Mouse (Mus musculus): ENCODE measurements around the gene Cux2.

The Cux2 gene

DNA sequence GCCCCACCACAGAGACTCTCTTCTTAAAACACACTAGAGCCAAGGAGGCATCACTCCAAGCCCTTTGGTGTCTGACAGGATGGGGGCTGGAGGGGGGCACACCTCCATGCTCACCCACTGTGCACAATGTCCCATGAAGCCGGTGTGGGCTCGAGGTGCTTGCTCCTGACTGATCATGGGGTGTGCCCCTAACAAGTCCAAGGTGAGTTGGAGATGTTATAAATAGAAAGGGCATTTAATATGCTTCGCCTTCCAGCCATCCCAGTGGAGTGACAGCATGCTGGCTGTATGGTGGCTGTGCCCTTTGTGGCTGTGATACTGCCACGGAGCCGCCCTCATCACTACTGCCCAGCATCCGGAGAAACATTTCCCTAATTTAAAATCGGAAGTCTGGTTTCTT lies 87.5 kb downstream of the Cux2 start:
- DNase-seq (ENCODE audit: low spot score) = no peak

DNA sequence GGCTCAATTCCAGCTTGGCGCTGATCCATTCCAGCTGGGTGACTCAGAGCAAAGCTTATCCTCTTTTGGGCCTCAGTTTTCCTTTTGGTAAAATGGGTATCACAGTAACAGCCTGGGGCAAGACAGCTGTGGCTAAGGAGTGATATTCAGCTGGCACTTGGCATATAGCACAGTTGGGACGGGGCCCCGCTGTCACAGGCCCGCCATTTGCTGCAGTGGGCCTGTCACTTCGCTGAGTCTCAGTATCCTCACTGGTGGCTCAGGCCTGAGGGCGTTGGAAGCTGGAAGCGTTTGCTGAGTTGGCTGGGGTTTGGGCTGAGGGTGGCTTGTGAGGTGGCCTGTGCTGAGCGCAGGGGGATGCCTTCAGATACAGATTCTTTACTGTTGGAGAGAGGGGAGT lies 88.6 kb downstream of the Cux2 start:
- no peak for DNase-seq (ENCODE audit: low spot score)

DNA sequence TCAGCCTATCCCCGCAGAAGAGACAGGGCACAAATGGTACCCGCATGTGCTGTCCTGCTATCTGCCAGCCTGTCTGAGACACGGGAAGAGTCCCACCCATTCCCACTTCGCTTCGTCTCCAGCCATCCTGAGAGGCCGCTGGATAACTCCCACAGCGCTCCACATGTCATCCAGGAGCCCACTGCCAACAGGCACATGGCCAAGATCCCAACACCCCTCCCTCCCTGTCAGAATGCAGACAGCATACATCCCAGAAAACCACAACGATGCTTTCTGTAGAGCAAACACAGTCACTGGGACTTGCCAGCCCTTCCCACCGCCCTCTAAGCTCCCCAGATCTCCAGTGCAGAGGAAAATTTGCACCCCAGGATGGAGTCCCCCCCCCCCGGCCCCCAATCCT lies 90.2 kb downstream of the Cux2 start:
- no peak for DNase-seq (ENCODE audit: low spot score)

DNA sequence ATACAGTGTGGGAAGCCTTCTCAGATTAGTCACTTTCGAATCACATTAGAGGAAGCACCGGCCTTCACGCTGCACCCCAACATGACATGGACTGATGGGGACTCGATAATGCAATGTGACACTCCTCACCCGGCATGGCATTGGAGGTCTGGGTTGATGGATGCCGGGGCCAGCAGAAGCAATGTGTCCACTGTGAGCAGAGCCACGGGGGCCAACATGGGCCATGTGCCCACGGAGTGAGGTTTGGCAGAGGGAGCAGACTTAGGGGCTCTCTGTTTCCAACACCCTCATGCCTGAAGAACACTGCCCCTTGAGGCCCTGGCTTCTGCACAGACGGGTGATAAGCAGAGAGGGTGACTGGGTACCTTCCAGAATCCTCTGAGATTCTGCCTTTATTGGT lies 91.4 kb downstream of the Cux2 start:
- DNase-seq (ENCODE audit: low spot score) = no peak

DNA sequence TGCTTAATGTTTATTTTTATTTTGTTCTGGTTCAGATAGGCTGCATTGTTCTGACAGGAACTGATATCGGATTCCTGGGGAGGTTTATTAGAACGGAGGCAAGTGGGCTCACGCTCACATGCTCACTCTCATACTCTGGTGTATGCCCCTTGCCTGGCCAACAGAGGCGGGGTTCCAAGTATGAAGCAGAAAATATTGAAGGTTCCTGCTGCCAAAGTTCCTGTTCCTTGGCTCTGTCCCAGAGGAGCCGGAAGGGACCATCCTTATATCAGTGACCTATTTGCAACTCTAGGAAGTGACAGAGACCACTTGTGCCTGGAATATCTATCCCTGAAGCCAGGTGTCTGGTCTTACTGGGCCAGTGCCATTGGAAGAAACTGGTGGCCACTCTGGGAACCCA lies 94.1 kb downstream of the Cux2 start:
- DNase-seq (ENCODE audit: low spot score) = no peak

DNA sequence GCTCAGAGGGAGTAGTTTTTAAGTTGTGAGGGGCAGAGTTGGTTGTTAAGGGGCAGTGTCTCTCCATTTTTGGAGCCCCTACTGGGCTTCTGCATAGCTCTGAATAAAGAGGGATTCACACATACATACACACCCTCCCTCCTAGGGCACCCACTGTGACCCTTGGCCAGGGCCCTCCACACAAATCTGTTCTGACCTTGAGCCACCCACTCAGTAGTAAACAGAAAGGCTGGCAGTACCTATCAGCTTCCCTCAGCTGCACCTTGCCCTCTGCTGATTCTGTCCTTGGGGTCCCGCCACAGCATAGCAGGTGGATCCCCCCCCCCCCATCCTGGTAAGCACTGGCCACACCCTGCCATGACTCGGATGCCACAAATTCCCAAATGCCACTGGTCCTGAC lies 99.7 kb downstream of the Cux2 start:
- DNase-seq (ENCODE audit: low spot score) = no peak

DNA sequence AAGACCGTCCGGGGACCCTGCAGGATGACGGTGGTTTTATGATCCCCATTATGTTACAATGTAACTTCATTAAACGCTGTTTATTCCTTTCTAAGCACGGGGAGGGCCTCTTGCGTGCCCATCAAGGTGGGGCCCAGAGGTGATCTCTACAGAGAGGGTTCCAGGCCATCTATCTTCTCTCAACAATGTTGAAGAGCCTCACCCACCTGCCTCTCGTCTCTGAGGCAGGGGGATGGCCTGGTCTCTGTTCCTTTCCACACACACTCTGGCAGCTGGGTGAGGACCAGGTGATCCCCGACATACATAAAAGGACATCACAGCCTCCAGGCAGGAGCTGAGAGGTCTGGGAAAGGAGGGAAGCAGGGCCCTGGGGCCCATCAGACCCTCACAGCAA lies 100.9 kb downstream of the Cux2 start:
- DNase-seq (ENCODE audit: low spot score) = no peak

DNA sequence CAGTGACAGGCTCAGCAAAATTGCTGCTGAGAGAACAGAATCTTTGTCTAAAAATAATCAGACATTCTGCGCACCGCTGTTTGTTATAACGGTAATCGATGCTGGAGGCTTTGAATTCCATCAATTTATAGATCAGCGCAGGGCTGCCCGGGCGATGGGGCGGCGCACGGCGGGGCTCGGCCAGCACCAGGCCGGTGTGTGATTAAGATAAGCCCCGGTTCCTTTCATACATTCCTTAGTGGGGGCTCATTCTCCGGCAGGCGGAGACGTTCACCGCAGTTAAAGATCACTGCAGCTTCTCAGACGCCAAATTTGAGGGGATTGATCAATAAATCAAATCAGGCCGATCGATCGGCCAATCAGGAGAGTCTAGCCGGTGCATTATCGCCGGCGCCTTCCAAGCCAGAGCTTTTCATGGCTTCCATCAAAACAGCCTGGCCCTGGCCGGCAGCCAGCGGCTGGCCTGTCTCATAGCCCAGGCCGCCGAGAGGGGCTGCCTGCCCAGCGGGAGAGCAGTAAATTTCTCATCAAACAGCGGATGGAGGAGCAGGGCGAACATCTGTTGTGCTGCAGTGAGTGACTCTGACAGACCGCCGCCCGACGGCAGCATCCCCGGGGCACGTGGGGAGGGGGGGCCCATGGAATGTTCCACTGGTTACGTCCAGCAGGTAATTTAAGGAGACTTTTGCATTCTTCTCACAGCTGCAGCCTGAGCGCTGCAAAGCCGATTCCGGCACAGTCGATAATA lies 101.4 kb downstream of the Cux2 start:
- DNase-seq (ENCODE audit: low spot score) = no peak

DNA sequence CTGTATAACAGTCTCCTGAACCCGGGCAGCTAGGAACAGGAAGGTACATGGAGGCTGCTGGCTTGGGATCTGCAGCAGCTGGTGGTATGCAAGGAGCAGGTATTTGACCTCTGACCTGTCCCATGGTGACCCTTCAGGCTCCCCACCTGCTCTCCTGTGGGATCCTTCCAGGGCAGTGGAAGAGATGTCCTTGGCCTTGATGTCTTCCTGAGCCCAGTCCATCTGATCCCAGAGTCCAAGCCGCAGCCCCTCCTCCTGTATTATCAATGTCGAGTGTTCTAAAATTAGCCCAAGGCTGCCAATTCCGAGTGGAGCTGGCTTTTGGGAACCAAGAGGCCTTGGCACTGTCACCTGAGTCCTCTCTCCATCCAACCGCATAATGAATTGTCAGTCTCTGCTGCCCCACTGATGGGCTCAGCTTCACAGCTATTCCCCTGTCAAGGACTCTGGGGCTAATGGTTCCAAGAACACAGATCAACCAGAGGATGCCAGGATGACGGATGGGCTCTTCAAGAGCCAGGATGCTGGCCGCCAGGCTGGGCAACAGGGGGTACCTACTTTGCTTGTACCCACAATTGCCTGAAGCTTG lies 103.2 kb downstream of the Cux2 start:
- no peak for DNase-seq (ENCODE audit: low spot score)

DNA sequence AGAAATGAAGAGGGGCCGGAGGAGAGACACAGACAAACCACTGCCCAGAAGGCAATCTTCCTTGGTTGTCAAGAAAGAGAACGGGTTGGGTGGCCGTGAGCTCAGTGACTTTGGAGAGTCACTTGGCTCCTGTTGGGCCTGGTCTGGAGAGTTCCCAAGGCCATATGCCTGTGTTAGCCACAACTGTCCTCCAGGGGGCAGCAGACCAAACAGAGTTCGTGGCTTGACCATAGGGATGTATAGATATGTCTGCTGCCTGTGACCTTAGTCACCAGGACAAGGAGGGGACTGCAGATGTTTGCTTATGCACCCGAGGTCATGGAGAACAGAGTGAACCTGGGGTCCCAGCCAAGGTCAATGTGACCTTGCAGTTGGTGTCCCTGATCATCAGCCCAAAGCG lies 104.1 kb downstream of the Cux2 start:
- DNase-seq (ENCODE audit: low spot score) = peak; percentile 41

DNA sequence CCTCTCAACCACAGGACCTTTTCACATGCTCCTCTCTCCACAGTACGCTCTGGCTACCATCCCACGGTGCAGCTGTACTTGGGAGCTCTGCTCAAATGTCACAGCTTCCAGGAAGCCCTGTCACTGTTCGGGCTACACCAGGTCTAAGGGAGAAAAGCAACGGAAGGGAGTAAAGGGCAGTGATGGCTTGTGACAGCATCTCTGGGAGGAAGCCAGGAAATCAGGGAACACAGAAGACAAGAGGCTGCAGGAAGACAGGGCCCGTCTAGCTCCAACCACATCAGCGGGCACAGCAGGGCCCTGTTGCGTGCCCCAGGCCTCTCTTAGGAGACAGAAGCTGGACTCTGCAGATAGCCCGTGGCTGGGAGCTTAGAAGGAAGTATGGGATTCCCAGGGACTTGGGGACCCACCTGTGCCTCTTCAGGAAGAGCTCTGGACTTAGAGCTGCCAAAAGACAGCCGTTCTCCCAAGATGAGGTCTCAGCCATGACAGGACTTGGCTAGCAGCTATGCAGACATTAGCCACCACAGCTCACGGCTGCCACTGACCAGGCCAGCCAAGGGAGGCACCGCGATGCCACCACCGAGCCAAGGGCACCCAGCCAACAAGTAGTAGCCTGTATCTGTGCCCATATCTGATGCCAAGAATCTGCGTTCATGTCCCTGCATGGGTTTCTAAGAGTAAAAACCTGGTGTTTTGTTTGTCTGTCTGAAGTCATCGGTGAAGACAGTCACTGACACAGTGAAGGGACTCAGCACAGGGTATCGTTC lies 105.7 kb downstream of the Cux2 start:
- no peak for DNase-seq (ENCODE audit: low spot score)

DNA sequence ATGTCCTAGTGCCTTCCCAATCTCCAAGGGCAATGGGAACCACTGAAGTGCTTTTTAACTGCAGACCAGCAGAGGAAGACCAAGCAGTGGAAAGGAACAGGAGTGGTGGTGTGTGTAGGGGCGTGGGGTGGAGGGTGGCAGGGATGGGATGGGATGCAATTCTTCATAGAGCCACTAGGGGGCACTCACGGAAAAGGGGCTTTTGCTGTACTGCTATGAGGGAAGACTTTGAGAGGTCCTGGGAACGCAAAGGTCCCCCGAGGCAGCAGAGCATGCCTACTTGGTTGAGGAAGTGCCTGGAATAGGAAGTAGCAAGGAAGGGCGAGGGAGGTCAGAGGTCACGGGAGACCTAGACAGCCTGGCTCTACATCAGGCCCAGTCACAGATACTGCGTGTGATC lies 106.4 kb downstream of the Cux2 start:
- no peak for DNase-seq (ENCODE audit: low spot score)

DNA sequence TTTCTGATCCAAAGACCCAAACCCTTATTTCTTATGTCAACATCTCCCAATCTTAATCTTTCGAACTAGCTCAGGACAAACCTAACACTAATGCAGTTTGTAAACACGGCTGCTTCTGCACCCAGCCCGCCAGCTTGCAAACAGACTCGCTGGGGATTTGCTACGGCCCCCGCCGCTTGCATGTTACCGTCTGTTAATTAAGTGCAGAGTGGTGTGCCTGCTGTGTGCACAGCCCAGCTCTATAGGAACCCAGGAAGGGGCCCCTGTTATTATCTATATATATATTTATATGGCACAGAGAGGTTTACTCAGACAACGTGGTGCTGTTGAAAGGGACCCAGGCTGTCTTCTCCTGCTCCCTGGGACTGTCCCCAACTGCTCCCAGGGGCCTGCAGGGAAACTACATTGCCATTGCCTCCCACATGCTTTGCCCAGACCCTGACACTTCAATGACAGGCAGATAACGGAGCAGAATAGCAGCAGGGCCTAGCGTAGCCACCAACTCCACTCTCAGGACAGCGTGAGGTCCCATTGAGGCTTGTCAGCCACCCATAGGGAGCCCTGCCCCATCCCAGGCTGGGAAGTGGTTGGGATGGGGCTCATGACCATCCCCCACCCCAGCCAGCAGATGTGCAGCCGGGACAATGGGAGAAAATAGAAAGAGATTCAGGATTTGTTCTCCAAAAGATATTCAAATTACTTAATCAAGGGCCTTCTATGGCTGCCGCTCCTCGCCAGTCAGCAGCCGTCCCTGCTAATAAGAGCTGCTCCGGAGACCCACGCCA lies 111.6 kb downstream of the Cux2 start:
- DNase-seq (ENCODE audit: low spot score) = no peak

DNA sequence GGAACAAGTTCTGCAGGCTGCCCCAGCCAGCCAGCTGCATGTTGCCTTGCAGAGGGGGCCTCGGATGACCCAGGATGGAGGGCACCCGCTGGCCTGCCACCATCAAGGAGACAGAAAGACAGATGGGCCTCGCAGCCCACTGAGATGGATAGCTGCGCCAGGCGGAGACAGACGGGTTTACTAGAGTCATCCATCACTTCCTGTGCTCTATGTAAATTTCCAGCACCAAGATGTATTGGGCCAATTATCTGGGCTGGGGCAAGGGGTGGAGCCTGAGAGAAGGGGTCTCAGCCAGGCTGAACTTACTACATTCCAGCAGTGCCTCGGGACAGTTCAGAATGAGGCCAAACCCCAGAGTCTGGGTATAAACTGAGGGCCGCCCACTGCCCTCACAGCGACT lies 119.6 kb downstream of the Cux2 start:
- no peak for DNase-seq (ENCODE audit: low spot score)

DNA sequence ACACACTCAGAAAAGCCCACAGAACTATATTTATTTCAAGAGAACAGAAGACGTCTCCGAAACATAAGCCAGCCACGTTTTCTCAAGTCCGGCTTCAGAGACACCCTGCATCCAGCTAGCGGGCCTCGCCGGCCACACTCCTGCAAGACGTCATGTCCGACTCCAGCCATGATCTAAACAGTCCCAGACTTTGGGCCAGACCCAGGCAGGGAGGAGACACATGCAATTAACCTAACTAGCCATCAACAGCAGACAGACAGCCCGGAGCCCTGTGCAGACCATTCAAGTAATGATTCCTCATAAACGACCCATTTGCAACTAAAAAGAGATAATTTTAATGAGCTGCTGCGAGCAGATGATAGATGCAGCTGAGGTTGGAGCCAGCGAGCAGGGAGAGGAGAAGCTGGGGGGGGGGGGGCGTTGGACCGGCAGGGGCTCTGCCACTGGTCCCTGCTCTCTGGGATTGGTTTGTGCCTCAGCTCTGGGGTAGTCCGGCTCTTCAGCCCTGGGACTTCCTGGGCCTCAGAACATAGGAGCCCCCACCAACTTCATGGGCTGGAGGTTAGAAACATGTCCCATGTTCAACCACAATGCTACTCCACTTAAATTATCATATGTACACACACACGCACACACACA lies 121.4 kb downstream of the Cux2 start:
- no peak for DNase-seq (ENCODE audit: low spot score)

DNA sequence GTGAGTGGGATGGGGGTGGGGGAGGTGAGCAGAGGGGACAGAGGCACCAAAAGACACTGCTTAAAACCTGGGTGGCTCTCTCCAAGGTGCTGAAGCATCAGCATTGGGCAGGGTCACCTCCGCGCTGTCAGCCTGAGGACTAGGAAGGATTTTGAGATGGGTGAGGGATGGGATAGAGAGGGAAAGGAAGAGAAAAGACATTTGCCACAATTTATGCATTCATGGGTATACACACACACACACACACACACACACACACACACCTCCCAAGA lies 123.4 kb downstream of the Cux2 start:
- no peak for DNase-seq (ENCODE audit: low spot score)

DNA sequence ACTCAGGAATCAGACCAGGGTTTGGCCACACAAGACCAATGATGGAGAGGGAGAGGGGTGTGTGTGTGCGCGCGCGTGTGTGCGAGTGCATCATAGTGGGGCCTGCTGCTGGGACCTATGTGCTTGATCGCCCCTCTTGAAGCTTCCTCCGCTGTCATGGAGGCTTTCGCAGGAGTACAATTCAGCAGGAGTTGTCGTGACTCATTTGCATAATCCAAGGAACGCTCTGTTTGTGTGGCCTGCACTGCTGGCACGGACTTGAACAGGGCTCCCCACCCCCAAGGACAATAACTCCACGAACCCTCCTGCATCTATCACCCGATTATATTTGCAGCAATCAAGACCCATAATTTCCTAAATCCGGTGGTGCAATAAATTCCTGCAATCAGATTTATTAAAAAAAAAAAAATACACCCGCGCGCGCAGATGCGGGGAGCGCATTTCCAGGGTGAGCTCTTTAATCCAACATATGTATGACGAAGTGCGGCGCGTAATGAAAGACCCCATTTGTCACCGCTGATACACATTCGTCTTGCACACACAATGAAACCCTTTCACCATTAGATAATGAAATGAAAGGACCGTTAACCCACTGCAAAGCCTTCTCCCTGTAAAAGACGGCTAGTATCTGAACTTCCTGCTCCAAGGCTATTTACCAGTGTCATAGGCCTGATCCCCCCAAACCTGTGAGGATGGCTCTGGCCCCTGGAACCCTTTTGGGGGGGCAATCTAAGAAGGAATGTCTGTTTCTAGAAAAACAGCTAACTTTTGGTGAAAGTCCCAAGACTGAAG lies 124.0 kb downstream of the Cux2 start:
- no peak for DNase-seq (ENCODE audit: low spot score)

DNA sequence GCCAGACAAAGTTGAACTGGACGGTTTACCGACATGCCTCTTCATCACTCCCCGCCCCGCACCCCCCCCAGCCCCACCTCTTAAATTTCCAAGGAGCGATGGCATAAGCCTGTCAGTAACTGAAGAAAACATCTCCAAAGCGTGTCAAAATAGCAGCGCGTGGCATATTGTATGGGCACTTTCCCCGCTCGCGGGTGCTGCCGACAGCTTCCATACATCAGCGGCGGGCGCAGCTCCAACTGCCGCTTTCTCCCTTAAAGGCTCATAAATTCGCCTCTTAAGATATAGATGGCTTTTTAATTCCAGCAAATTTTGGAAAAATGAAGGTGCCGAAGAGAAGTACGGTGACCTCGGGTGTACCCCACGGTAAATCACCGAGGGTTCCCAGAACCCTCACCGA lies 124.6 kb downstream of the Cux2 start:
- DNase-seq (ENCODE audit: low spot score) = no peak

DNA sequence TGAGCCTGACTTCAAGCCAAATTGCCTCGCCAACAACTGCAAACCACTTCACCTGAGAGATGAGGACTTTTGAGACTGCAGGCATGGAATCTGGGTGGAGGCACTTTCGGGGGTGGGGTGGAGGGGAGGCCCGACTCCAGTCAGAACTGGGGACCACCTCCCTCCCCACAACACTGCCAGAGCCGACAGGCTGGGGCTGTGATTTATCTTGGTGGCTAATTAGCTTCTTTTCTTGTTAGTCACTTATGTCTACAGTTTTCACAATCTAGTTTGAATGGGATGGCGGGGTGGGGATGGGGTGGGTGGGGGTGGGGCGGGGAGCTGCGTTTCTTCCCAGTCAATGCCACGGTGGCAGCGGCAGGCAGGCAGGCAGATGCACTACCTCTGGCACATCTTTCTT lies 125.5 kb downstream of the Cux2 start:
- no peak for DNase-seq (ENCODE audit: low spot score)

DNA sequence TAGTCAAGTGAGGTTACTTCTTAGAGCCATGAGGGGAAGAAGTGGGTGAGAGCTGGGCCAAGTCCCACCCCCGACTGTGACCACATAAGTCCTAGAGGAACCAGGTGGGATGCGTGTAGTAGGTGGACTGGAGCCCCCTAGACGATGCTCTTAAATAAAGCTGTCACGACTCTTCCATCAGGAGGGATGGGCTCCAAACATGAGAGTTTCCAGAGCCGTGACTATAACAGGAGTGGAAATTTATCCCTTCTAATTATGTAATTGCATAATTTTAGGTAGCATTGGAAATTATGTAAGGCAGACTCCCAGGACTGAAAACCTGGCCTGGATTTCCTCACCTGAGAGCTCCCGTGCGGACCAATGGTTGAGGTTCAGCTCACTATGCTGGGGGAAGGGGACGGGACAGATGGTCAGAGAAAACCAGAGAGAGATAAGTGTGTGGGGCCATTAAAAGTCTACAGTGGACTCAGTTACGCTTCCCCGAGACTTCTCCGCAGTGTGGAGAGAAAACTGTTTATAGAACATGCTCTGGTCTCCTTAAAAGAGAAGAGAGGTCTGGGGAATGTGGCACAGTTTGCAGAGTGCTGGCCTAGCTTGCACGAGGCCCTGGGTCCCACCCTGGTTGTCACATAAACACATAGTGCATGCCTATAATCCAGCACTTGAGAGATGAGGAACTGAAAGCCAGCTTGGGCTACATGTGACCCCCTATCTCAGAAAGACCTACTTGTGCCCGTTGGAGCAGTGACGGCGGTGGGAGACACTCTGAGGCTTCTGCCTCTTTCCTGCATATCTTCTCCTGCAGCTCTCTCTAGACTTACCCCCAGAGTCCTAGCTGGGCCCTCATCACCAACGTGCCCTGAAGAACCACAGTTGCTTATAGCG lies 126.7 kb downstream of the Cux2 start:
- DNase-seq (ENCODE audit: low spot score) = no peak

DNA sequence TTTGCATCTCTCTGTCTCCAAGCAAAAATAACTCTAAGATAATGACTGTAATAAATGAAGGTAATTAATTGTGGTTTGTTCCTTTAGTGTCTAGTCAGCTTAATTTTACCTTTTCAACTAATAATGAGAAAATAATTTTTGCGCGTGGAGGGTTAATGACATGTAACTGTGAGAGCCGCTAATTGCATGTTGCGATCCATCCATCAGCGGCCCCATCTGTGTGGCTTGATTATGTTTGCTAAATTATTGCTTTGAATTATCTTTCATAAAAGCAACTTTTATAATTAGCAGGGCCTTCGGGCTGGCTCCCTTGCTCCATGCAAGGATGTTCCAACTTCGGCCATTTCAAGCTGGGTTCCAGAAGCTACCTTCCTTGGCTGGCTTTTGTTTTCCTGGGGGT lies 130.7 kb downstream of the Cux2 start:
- no peak for DNase-seq (ENCODE audit: low spot score)

Data from ovary, postnatal 14 days (tissue).